Mouse (Mus musculus): Measurements from ENCODE around the gene Prss42. TPM values are rescaled to one million over a fixed set of nuclear protein-coding genes. Genes with fewer than 3 reads are reported as not detected.

Gene Prss42
- polyA plus RNA-seq (2012; rRNA removed), result not detected in 2 replicates

DNA sequence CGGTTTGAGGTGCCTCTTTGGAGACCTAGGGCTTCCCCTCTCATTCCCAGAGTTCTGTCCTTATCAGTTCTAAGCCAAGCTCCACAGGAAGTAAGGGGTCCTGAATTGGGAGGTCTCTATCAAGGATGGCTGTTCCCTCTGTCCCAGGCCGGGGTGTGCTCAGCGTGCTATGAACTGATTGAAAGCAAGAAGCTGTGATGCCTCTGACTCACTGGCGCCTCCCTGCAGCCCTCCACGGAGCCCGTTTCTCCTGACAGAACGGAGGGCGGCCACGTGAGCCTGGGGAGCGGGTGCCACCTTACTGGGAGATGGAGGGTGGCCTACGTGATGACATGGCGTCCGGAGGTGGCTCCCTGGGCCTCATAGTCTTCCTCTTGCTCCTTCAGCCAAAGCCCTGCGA lies at the start of gene Prss42:
TSS of gene Prss42 (plus strand) at position 301 of the 400 bp plus-strand sequence.

DNA sequence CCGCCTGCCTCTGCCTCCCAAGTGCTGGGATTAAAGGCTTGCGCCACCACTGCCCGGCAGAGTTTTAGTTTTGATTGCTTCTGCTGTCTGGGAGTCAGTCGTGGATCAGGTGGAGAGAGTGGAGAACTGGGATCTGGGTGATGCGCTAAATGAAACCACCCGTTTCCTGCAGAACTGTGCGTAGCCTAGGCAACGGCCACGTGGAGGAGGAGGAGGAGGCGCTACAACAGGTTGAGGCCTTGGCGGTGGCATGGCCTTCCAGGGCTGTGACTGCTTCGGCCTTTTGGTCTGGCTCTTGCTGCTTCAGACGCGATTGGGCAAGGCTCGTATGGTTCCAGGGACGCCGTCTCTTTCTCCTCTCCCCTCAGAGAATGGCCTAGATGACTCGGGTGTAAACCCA lies 15.8 kb downstream of the Prss42 start, which contains the start of gene Prss44:
TSS of gene Prss44 (plus strand) at position 206 of the 400 bp plus-strand sequence.

GRCm38 (mm10) chr9:110826390-110826789 lies 28.4 kb downstream of the Prss42 start, which contains the start of gene Prss43:
Gene Prss43 (plus strand): TSS chr9:110826690.

DNA sequence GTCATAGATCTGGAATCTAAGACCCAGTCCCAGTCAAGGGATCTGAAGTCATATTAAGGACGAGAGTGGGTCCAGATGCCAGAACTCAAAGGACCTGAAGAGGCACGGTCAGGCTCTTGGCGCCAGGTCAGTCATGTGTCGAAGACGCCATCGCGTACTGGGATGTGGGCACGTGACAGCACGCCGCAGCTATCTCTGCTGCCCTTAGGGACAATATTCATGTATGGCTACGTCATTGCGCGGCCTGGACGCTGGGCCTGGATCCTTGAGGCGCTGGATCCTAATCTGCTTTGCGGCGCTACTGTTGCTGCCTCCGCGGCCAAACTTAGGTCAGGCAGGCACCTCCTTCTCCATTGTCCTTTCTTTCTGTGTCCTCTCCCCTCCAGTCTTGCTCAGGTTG lies 36.4 kb downstream of the Prss42 start, which contains the start of gene Prss45:
TSS of gene Prss45 (plus strand) at position 178 of the 400 bp plus-strand sequence.

GRCm38 (mm10) chr9:110844206-110844605 lies 46.2 kb downstream of the Prss42 start, which contains the start of gene Prss46:
Gene Prss46 (plus strand): TSS chr9:110844506.

Other genes with a start within 250 kb of the Prss42 start
- 24.7 and 27.6 TPM in 2 replicates for gene Nradd, start 173.7 kb upstream of the Prss42 start, polyA plus RNA-seq (2012; rRNA removed)
- 16.4 and 16.6 TPM in 2 replicates for gene Nbeal2, start 144.0 kb upstream of the Prss42 start, polyA plus RNA-seq (2012; rRNA removed)
- 82.1 and 85.3 TPM in 2 replicates for gene Ccdc12, start 141.7 kb upstream of the Prss42 start, polyA plus RNA-seq (2012; rRNA removed)
- gene Myl3, start 56.3 kb upstream of the Prss42 start, polyA plus RNA-seq (2012; rRNA removed), result 0.73 and 8.6 TPM in 2 replicates
- 15.0 and 20.5 TPM in 2 replicates for gene Pth1r, start 51.0 kb upstream of the Prss42 start, polyA plus RNA-seq (2012; rRNA removed)
- not detected in 2 replicates for gene Prss44, start 15.8 kb downstream of the Prss42 start, polyA plus RNA-seq (2012; rRNA removed)
- 0.03 TPM in 1 of 2 replicates, not detected in the other for gene Prss43, start 28.5 kb downstream of the Prss42 start, polyA plus RNA-seq (2012; rRNA removed)
- gene Prss45, start 36.4 kb downstream of the Prss42 start, polyA plus RNA-seq (2012; rRNA removed), result 0.14 TPM in 1 of 2 replicates, not detected in the other
- 0.07 TPM in 1 of 2 replicates, not detected in the other for gene Prss46, start 46.3 kb downstream of the Prss42 start, polyA plus RNA-seq (2012; rRNA removed)
- gene Prss50, start 59.8 kb downstream of the Prss42 start, polyA plus RNA-seq (2012; rRNA removed), result 0.18 and 0.27 TPM in 2 replicates
- gene Als2cl, start 81.7 kb downstream of the Prss42 start, polyA plus RNA-seq (2012; rRNA removed), result 4.0 and 5.5 TPM in 2 replicates
- gene Tmie, start 81.9 kb downstream of the Prss42 start, polyA plus RNA-seq (2012; rRNA removed), result 3.4 and 4.6 TPM in 2 replicates
- not detected in 2 replicates for gene Fam240a, start 118.7 kb downstream of the Prss42 start, polyA plus RNA-seq (2012; rRNA removed)
- gene Tdgf1, start 148.0 kb downstream of the Prss42 start, polyA plus RNA-seq (2012; rRNA removed), result 0.06 and 0.17 TPM in 2 replicates
- 0.26 and 0.39 TPM in 2 replicates for gene Lrrc2, start 153.4 kb downstream of the Prss42 start, polyA plus RNA-seq (2012; rRNA removed)
- gene Rtp3, start 192.4 kb downstream of the Prss42 start, polyA plus RNA-seq (2012; rRNA removed), result 0.20 TPM in 1 of 2 replicates, not detected in the other
- 0.26 and 0.92 TPM in 2 replicates for gene Ltf, start 221.1 kb downstream of the Prss42 start, polyA plus RNA-seq (2012; rRNA removed)